Mouse (Mus musculus) bone marrow, adult 2 months (tissue): Measurements from ENCODE around the gene Cabp5.
"Not testable (repeated sequence)": the region's sequence is repeated elsewhere in the genome, so short reads cannot be mapped to it uniquely, and the experiment has no call there.

ENCODE experiments used
- CTCF ChIP-seq: fragments of 200-500 bp; IDR thresholded peaks from 2 replicates; pipeline ENCODE4 v1.5.1; 2011; ENCODE audit warnings: low read length, control low read depth; ENCODE audit not compliant: control insufficient read depth, insufficient read depth
- POLR2A ChIP-seq: fragments of 200-500 bp; IDR thresholded peaks from 2 replicates; pipeline ENCODE4 v1.6.1; 2011; ENCODE audit warnings: low read depth, mild to moderate bottlenecking, control low read depth, low read length, borderline replicate concordance; ENCODE audit not compliant: control insufficient read depth

DNA sequence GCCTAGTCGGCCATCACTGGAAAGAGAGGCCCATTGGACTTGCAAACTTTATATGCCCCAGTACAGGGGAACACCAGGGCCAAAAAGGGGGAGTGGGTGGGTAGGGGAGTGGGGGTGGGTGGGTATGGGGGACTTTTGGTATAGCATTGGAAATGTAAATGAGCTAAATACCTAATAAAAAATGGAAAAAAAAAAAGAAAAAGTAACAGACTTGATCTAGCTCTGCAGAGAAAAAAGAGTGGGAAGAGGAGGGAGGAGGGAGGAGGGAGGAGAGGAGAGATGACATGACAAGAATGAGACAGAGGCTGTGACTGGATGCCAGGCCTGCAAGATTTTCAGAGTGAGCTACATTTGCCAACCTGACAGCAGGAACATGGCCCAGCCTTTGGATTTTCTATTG is 52.6 kb downstream of the Cabp5 start, which contains the start of gene Bsph1:
- not testable (repeated sequence) for TF ChIP-seq POLR2A, CTCF
